7 mouse cellular contexts compared by ENCODE assay signal in the genomic region with DNA sequence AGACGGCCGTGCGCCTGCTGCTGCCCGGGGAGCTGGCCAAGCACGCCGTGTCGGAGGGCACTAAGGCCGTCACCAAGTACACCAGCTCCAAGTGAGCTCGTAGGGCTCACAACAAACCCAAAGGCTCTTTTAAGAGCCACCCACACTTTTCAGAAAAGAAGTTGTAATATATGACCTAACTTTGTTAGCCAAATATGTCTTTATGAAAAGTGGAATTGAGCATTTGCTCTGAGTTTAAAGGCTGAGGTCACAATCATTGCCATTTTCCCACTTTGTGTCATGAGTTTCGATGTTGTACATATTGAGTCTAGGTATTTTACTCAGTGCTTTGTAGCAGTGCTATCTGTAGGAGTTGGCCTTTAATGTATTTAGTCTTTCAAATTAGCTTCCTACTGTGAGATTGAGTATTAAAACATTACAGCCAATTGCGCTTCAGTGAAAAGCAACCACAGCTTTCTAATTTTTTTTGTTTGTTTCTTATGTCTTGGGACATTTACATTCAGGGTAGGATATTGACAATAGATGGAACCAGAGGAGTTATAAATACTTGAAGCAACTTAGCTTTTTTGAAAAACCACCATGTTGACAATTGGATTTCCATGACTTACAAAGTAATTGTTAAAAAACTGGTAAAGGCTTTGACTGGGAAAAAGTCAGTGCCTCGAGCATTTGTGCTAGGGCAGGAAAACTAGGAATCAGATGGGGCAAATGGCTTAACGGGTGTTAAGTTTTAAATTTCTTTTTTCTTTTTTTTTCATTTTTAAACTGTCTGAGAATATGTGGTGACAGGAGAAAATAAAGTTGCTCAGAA. TPM values are rescaled to one million over a fixed set of nuclear protein-coding genes. Genes with fewer than 3 reads are reported as not detected.
DNase-seq lines count a peak whose midpoint lies in the region; ATAC-seq and TF ChIP-seq lines count a peak whose summit lies in the region.

No protein-coding gene starts in this region.

- no peak for TF ChIP-seq CTCF in olfactory bulb, adult 2 months (IDR thresholded peaks at IDR 0.05; ENCODE audit: insufficient read depth, low read depth, low read length)

- no peak for TF ChIP-seq POLR2A in olfactory bulb, adult 2 months (IDR thresholded peaks at IDR 0.05; ENCODE audit: insufficient read depth, low read depth, low read length)

- no peaks in the 10 kb centered on the region for H3K9me3 ChIP-seq in embryonic facial prominence, embryonic 15.5 days (replicated peaks)
- H3K9me3 ChIP-seq in limb, embryonic 13.5 days: no peaks in the 10 kb centered on the region

- H3K4me3 ChIP-seq in embryonic facial prominence, embryonic 15.5 days (replicated peaks): peak overlapping the region; percentile 43
- H3K4me3 ChIP-seq in limb, embryonic 13.5 days: peak overlapping the region; percentile 49
- H3K4me3 ChIP-seq in olfactory bulb, adult 2 months (ENCODE audit: insufficient read depth, low read depth, low read length): peak overlapping the region; percentile 47

- H3K4me1 ChIP-seq in embryonic facial prominence, embryonic 15.5 days: peaks cover 18% of the 10 kb centered on the region
- H3K4me1 ChIP-seq in limb, embryonic 13.5 days: peaks cover 25% of the 10 kb centered on the region
- peaks cover 11% of the 10 kb centered on the region for H3K4me1 ChIP-seq in olfactory bulb, adult 2 months (ENCODE audit: control insufficient read depth, insufficient read depth, low read length)

- H3K27me3 ChIP-seq in embryonic facial prominence, embryonic 15.5 days: no peaks in the 10 kb centered on the region
- no peaks in the 10 kb centered on the region for H3K27me3 ChIP-seq in limb, embryonic 13.5 days

- peak overlapping the region; percentile 98 for H3K27ac ChIP-seq in embryonic facial prominence, embryonic 15.5 days (replicated peaks)
- H3K27ac ChIP-seq in limb, embryonic 13.5 days: peak overlapping the region; percentile 99
- H3K27ac ChIP-seq in olfactory bulb, adult 2 months (ENCODE audit: insufficient read depth, low read depth, low read length): peak overlapping the region; percentile 95

- no peak for ATAC-seq in embryonic facial prominence, embryonic 15.5 days (ENCODE audit: insufficient number of reproducible peaks, low FRiP score, low TSS enrichment, low read depth)
- no peak for ATAC-seq in limb, embryonic 13.5 days (ENCODE audit: low FRiP score, low read depth)

- WGBS in embryonic facial prominence, embryonic 15.5 days: 4% methylated on average over 13 of the region's 13 CpGs
- 3% methylated on average over 13 of the region's 13 CpGs for WGBS in limb, embryonic 13.5 days
- 3% methylated on average over 13 of the region's 13 CpGs for WGBS in olfactory bulb, adult 2 months

- no peaks in the 10 kb centered on the region for H3K36me3 ChIP-seq in embryonic facial prominence, embryonic 15.5 days
- H3K36me3 ChIP-seq in limb, embryonic 13.5 days: no peaks in the 10 kb centered on the region

- peak; percentile 46 for DNase-seq in thymus, postnatal 0 days (ENCODE audit: low spot score)
- DNase-seq in thymus, postnatal 10 days (ENCODE audit: low spot score in 2 of 2): no peak
- no peak for DNase-seq in kidney, postnatal 4 days
- no peak for DNase-seq in lung, postnatal 36 days

- H3K9ac ChIP-seq in embryonic facial prominence, embryonic 15.5 days: no peak overlapping the region
- H3K9ac ChIP-seq in limb, embryonic 13.5 days: peak overlapping the region; percentile 68

- H3K4me2 ChIP-seq in embryonic facial prominence, embryonic 15.5 days (replicated peaks): peak overlapping the region; percentile 52
- peak overlapping the region; percentile 69 for H3K4me2 ChIP-seq in limb, embryonic 13.5 days (replicated peaks)

RNA-seq across cellular contexts. Expression of a gene that starts 0.8 kb away (rescaled TPM):
- polyA plus RNA-seq in thymus, postnatal 0 days (2015; fragmentation: Nextera tagmentation; extraction: Ambion mirVana): 10.8 and 12.6 TPM in 2 replicates
- 2.0 and 2.1 TPM in 2 replicates for polyA plus RNA-seq in embryonic facial prominence, embryonic 15.5 days (2015; fragmentation: Nextera tagmentation; extraction: Ambion mirVana)
- 2.2 and 3.1 TPM in 2 replicates for polyA plus RNA-seq in limb, embryonic 13.5 days (2015; fragmentation: Nextera tagmentation; extraction: Ambion mirVana)
- not detected in 2 replicates for polyA plus RNA-seq in olfactory bulb, adult 2 months (2012; ENCODE audit: insufficient read depth, insufficient read length, low replicate concordance, missing spikeins)

RNA-seq across cellular contexts. Expression of a gene that starts 1.9 kb away (rescaled TPM):
- polyA plus RNA-seq in thymus, postnatal 0 days (2015; fragmentation: Nextera tagmentation; extraction: Ambion mirVana): 32.0 and 33.1 TPM in 2 replicates
- 3.5 and 4.8 TPM in 2 replicates for polyA plus RNA-seq in embryonic facial prominence, embryonic 15.5 days (2015; fragmentation: Nextera tagmentation; extraction: Ambion mirVana)
- 17.7 and 20.6 TPM in 2 replicates for polyA plus RNA-seq in limb, embryonic 13.5 days (2015; fragmentation: Nextera tagmentation; extraction: Ambion mirVana)
- not detected in 2 replicates for polyA plus RNA-seq in olfactory bulb, adult 2 months (2012; ENCODE audit: insufficient read depth, insufficient read length, low replicate concordance, missing spikeins)

RNA-seq across cellular contexts. Expression of a gene that starts 3.6 kb away (rescaled TPM):
- 144 and 155 TPM in 2 replicates for polyA plus RNA-seq in thymus, postnatal 0 days (2015; fragmentation: Nextera tagmentation; extraction: Ambion mirVana)
- polyA plus RNA-seq in embryonic facial prominence, embryonic 15.5 days (2015; fragmentation: Nextera tagmentation; extraction: Ambion mirVana): 23.1 and 38.3 TPM in 2 replicates
- 47.8 and 56.8 TPM in 2 replicates for polyA plus RNA-seq in limb, embryonic 13.5 days (2015; fragmentation: Nextera tagmentation; extraction: Ambion mirVana)
- not detected in 2 replicates for polyA plus RNA-seq in olfactory bulb, adult 2 months (2012; ENCODE audit: insufficient read depth, insufficient read length, low replicate concordance, missing spikeins)

RNA-seq across cellular contexts. Expression of a gene that starts 4.8 kb away (rescaled TPM):
- 45.8 and 78.0 TPM in 2 replicates for polyA plus RNA-seq in thymus, postnatal 0 days (2015; fragmentation: Nextera tagmentation; extraction: Ambion mirVana)
- 8.4 and 9.7 TPM in 2 replicates for polyA plus RNA-seq in embryonic facial prominence, embryonic 15.5 days (2015; fragmentation: Nextera tagmentation; extraction: Ambion mirVana)
- polyA plus RNA-seq in limb, embryonic 13.5 days (2015; fragmentation: Nextera tagmentation; extraction: Ambion mirVana): 14.7 and 16.3 TPM in 2 replicates
- polyA plus RNA-seq in olfactory bulb, adult 2 months (2012; ENCODE audit: insufficient read depth, insufficient read length, low replicate concordance, missing spikeins): not detected in 2 replicates

RNA-seq across cellular contexts. Expression of a gene that starts 8.7 kb away (rescaled TPM):
- 37.5 and 44.7 TPM in 2 replicates for polyA plus RNA-seq in thymus, postnatal 0 days (2015; fragmentation: Nextera tagmentation; extraction: Ambion mirVana)
- polyA plus RNA-seq in embryonic facial prominence, embryonic 15.5 days (2015; fragmentation: Nextera tagmentation; extraction: Ambion mirVana): 36.4 TPM in 2 replicates
- polyA plus RNA-seq in limb, embryonic 13.5 days (2015; fragmentation: Nextera tagmentation; extraction: Ambion mirVana): 22.0 and 23.8 TPM in 2 replicates
- polyA plus RNA-seq in olfactory bulb, adult 2 months (2012; ENCODE audit: insufficient read depth, insufficient read length, low replicate concordance, missing spikeins): not detected in 2 replicates

Comparison
In these comparisons a context has a peak if more than half of its experiments do, and no peak if none do; other contexts are left out.
1. RNA of a gene that starts 3.6 kb away (polyA plus RNA-seq): 144 to 155 TPM in thymus, postnatal 0 days, 47.8 to 56.8 TPM in limb, embryonic 13.5 days and 23.1 to 38.3 TPM in embryonic facial prominence, embryonic 15.5 days; not detected in olfactory bulb, adult 2 months; every median in the first group is over 10 times any median in the second.
2. Peak in every context shown above with its lines, with median percentiles within 50 percentile points of each other: H3K27ac ChIP-seq and H3K4me3 ChIP-seq.